Mouse (Mus musculus): Measurements from ENCODE around the gene Pate2. TPM values are rescaled to one million over a fixed set of nuclear protein-coding genes. Genes with fewer than 3 reads are reported as not detected.
"Not testable (repeated sequence)": the region's sequence is repeated elsewhere in the genome, so short reads cannot be mapped to it uniquely, and the experiment has no call there.

The Pate2 gene
- total RNA-seq, 1 experiment: 1.2 TPM

- Histone ChIP-seq H3K27ac (ENCODE audit: insufficient read depth, low read depth, low read length, poor library complexity, severe bottlenecking) (no peak overlapping the region), H3K9me3 (ENCODE audit: control insufficient read depth, insufficient read depth, low read depth, low read length) (no peaks in the 10 kb centered on the region), H3K9ac (ENCODE audit: insufficient read depth, low read depth, low read length, poor library complexity, severe bottlenecking) (no peak overlapping the region), H3K4me3 (ENCODE audit: insufficient read depth in 1 of 2, low read depth in 1 of 2, low read length in 2 of 2, poor library complexity in 1 of 2, severe bottlenecking in 1 of 2) (no peak overlapping the region), H3K36me3 (ENCODE audit: control insufficient read depth, insufficient read depth, low read length, poor library complexity, severe bottlenecking) (no peaks in the 10 kb centered on the region), H3K4me1 (ENCODE audit: control insufficient read depth in 2 of 2, insufficient read depth in 2 of 2, low read length in 2 of 2, poor library complexity in 1 of 2) (no peaks in the 10 kb centered on the region)
- in situ Hi-C loops (cut with MboI; ENCODE audit: low sequenced_read_pairs in 2 of 2, unreplicated experiment in 2 of 2): no loop called here
- TF ChIP-seq ZNF384 (IDR thresholded peaks at IDR 0.05; ENCODE audit: low read depth, low read length): no peak
- no peak for TF ChIP-seq HCFC1 (IDR thresholded peaks at IDR 0.05; ENCODE audit: borderline replicate concordance, insufficient read depth, low read length)
- TF ChIP-seq CHD2 (IDR thresholded peaks at IDR 0.05; ENCODE audit: low read depth, low read length): no peak
- no peak for TF ChIP-seq ZC3H11A (IDR thresholded peaks at IDR 0.05; ENCODE audit: borderline replicate concordance, low read depth, low read length)
- no peak for TF ChIP-seq MAFK (IDR thresholded peaks at IDR 0.05; ENCODE audit: insufficient read depth, low read depth, low read length)
- no peak for DNase-seq (ENCODE audit: low read depth, low spot score)
Measured at GRCm38 (mm10) chr9:35614005-35614404, 43.9 kb downstream of the Pate2 start.

- H3K27ac ChIP-seq (ENCODE audit: insufficient read depth, low read depth, low read length, poor library complexity, severe bottlenecking); H3K4me1 ChIP-seq (ENCODE audit: control insufficient read depth in 2 of 2, insufficient read depth in 2 of 2, low read length in 2 of 2, poor library complexity in 1 of 2); H3K4me3 ChIP-seq (ENCODE audit: insufficient read depth in 1 of 2, low read depth in 1 of 2, low read length in 2 of 2, poor library complexity in 1 of 2, severe bottlenecking in 1 of 2); H3K36me3 ChIP-seq (ENCODE audit: control insufficient read depth, insufficient read depth, low read length, poor library complexity, severe bottlenecking); H3K9ac ChIP-seq (ENCODE audit: insufficient read depth, low read depth, low read length, poor library complexity, severe bottlenecking); DNase-seq (ENCODE audit: low read depth, low spot score); in situ Hi-C loops (cut with MboI; ENCODE audit: low sequenced_read_pairs in 2 of 2, unreplicated experiment in 2 of 2); H3K9me3 ChIP-seq (ENCODE audit: control insufficient read depth, insufficient read depth, low read depth, low read length): not testable (repeated sequence)
Measured at GRCm38 (mm10) chr9:35616784-35617183, 46.7 kb downstream of the Pate2 start.

GRCm38 (mm10) chr9:35632981-35633380 lies 62.9 kb downstream of the Pate2 start:
- H3K27ac ChIP-seq (ENCODE audit: insufficient read depth, low read depth, low read length, poor library complexity, severe bottlenecking): no peak overlapping the region
- H3K9me3 ChIP-seq (ENCODE audit: control insufficient read depth, insufficient read depth, low read depth, low read length): no peaks in the 10 kb centered on the region
- TF ChIP-seq CHD2 (IDR thresholded peaks at IDR 0.05; ENCODE audit: low read depth, low read length): no peak
- no peak for TF ChIP-seq HCFC1 (IDR thresholded peaks at IDR 0.05; ENCODE audit: borderline replicate concordance, insufficient read depth, low read length)
- TF ChIP-seq MAFK (IDR thresholded peaks at IDR 0.05; ENCODE audit: insufficient read depth, low read depth, low read length): no peak
- TF ChIP-seq ZNF384 (IDR thresholded peaks at IDR 0.05; ENCODE audit: low read depth, low read length): no peak
- no peak for TF ChIP-seq ZC3H11A (IDR thresholded peaks at IDR 0.05; ENCODE audit: borderline replicate concordance, low read depth, low read length)
- H3K9ac ChIP-seq (ENCODE audit: insufficient read depth, low read depth, low read length, poor library complexity, severe bottlenecking): no peak overlapping the region
- no peaks in the 10 kb centered on the region for H3K4me1 ChIP-seq (ENCODE audit: control insufficient read depth in 2 of 2, insufficient read depth in 2 of 2, low read length in 2 of 2, poor library complexity in 1 of 2)
- in situ Hi-C loops (cut with MboI; ENCODE audit: low sequenced_read_pairs in 2 of 2, unreplicated experiment in 2 of 2): no loop called here
- no peak for DNase-seq (ENCODE audit: low read depth, low spot score)
- no peaks in the 10 kb centered on the region for H3K36me3 ChIP-seq (ENCODE audit: control insufficient read depth, insufficient read depth, low read length, poor library complexity, severe bottlenecking)
- no peak overlapping the region for H3K4me3 ChIP-seq (ENCODE audit: insufficient read depth in 1 of 2, low read depth in 1 of 2, low read length in 2 of 2, poor library complexity in 1 of 2, severe bottlenecking in 1 of 2)

GRCm38 (mm10) chr9:35648102-35648501 lies 78.0 kb downstream of the Pate2 start, which contains the start of gene Pate3:
Gene Pate3, minus strand, starts transcription at chr9:35648202.
- no peak for DNase-seq (ENCODE audit: low read depth, low spot score)
- Histone ChIP-seq H3K4me1 (ENCODE audit: control insufficient read depth in 2 of 2, insufficient read depth in 2 of 2, low read length in 2 of 2, poor library complexity in 1 of 2) (no peaks in the 10 kb centered on the region), H3K4me3 (ENCODE audit: insufficient read depth in 1 of 2, low read depth in 1 of 2, low read length in 2 of 2, poor library complexity in 1 of 2, severe bottlenecking in 1 of 2) (no peak within 1 kb of the TSS), H3K9ac (ENCODE audit: insufficient read depth, low read depth, low read length, poor library complexity, severe bottlenecking) (no peak within 1 kb of the TSS), H3K36me3 (ENCODE audit: control insufficient read depth, insufficient read depth, low read length, poor library complexity, severe bottlenecking) (no peaks in the 10 kb centered on the region), H3K9me3 (ENCODE audit: control insufficient read depth, insufficient read depth, low read depth, low read length) (no peaks in the 10 kb centered on the region), H3K27ac (ENCODE audit: insufficient read depth, low read depth, low read length, poor library complexity, severe bottlenecking) (no peak within 1 kb of the TSS)
- no peak for TF ChIP-seq CHD2 (IDR thresholded peaks at IDR 0.05; ENCODE audit: low read depth, low read length)
- TF ChIP-seq ZC3H11A (IDR thresholded peaks at IDR 0.05; ENCODE audit: borderline replicate concordance, low read depth, low read length): no peak
- no peak for TF ChIP-seq MAFK (IDR thresholded peaks at IDR 0.05; ENCODE audit: insufficient read depth, low read depth, low read length)
- no peak for TF ChIP-seq HCFC1 (IDR thresholded peaks at IDR 0.05; ENCODE audit: borderline replicate concordance, insufficient read depth, low read length)
- no peak for TF ChIP-seq ZNF384 (IDR thresholded peaks at IDR 0.05; ENCODE audit: low read depth, low read length)
- in situ Hi-C loops (cut with MboI; ENCODE audit: low sequenced_read_pairs in 2 of 2, unreplicated experiment in 2 of 2): no loop called here

GRCm38 (mm10) chr9:35673557-35673956 lies 103.5 kb downstream of the Pate2 start:
- TF ChIP-seq ZNF384 (IDR thresholded peaks at IDR 0.05; ENCODE audit: low read depth, low read length): no peak
- TF ChIP-seq HCFC1 (IDR thresholded peaks at IDR 0.05; ENCODE audit: borderline replicate concordance, insufficient read depth, low read length): no peak
- no peak for TF ChIP-seq MAFK (IDR thresholded peaks at IDR 0.05; ENCODE audit: insufficient read depth, low read depth, low read length)
- no peak for TF ChIP-seq CHD2 (IDR thresholded peaks at IDR 0.05; ENCODE audit: low read depth, low read length)
- no peak for TF ChIP-seq ZC3H11A (IDR thresholded peaks at IDR 0.05; ENCODE audit: borderline replicate concordance, low read depth, low read length)
- H3K36me3 ChIP-seq (ENCODE audit: control insufficient read depth, insufficient read depth, low read length, poor library complexity, severe bottlenecking): no peaks in the 10 kb centered on the region
- in situ Hi-C loops (cut with MboI; ENCODE audit: low sequenced_read_pairs in 2 of 2, unreplicated experiment in 2 of 2): no loop called here

More at GRCm38 (mm10) chr9:35673557-35673956, 103.5 kb downstream of the Pate2 start:
- DNase-seq (ENCODE audit: low read depth, low spot score): no peak
- H3K4me1 ChIP-seq (ENCODE audit: control insufficient read depth in 2 of 2, insufficient read depth in 2 of 2, low read length in 2 of 2, poor library complexity in 1 of 2): no peaks in the 10 kb centered on the region
- H3K9me3 ChIP-seq (ENCODE audit: control insufficient read depth, insufficient read depth, low read depth, low read length): no peaks in the 10 kb centered on the region
- no peak overlapping the region for H3K4me3 ChIP-seq (ENCODE audit: insufficient read depth in 1 of 2, low read depth in 1 of 2, low read length in 2 of 2, poor library complexity in 1 of 2, severe bottlenecking in 1 of 2)
- H3K27ac ChIP-seq (ENCODE audit: insufficient read depth, low read depth, low read length, poor library complexity, severe bottlenecking): no peak overlapping the region
- no peak overlapping the region for H3K9ac ChIP-seq (ENCODE audit: insufficient read depth, low read depth, low read length, poor library complexity, severe bottlenecking)

All from ES-E14 (cell line).